Mouse (Mus musculus) C2C12 (cell line): ENCODE results near the gene Cyb5d1.

Experiments used
- CEBPB ChIP-seq: IDR thresholded peaks from one replicate; pipeline ENCODE4 v1.6.1; 2011; ENCODE audit warnings: low read depth, mild to moderate bottlenecking, control low read depth, moderate library complexity
- CTCF ChIP-seq: IDR thresholded peaks from one replicate; pipeline ENCODE4 v1.5.1; 2011; ENCODE audit not compliant: control insufficient read depth, insufficient read depth, insufficient read length
- MAX ChIP-seq: IDR thresholded peaks from one replicate; pipeline ENCODE4 v1.6.1; 2011; ENCODE audit warnings: mild to moderate bottlenecking, control low read depth
- MYOD1 ChIP-seq: IDR thresholded peaks from one replicate; pipeline ENCODE4 v1.6.1; 2011; ENCODE audit warnings: low read depth; ENCODE audit not compliant: control insufficient read depth, insufficient read length
- USF1 ChIP-seq: IDR thresholded peaks from one replicate; pipeline ENCODE4 v1.6.1; 2011; ENCODE audit warnings: low read depth, mild to moderate bottlenecking, control low read depth, moderate library complexity

DNA sequence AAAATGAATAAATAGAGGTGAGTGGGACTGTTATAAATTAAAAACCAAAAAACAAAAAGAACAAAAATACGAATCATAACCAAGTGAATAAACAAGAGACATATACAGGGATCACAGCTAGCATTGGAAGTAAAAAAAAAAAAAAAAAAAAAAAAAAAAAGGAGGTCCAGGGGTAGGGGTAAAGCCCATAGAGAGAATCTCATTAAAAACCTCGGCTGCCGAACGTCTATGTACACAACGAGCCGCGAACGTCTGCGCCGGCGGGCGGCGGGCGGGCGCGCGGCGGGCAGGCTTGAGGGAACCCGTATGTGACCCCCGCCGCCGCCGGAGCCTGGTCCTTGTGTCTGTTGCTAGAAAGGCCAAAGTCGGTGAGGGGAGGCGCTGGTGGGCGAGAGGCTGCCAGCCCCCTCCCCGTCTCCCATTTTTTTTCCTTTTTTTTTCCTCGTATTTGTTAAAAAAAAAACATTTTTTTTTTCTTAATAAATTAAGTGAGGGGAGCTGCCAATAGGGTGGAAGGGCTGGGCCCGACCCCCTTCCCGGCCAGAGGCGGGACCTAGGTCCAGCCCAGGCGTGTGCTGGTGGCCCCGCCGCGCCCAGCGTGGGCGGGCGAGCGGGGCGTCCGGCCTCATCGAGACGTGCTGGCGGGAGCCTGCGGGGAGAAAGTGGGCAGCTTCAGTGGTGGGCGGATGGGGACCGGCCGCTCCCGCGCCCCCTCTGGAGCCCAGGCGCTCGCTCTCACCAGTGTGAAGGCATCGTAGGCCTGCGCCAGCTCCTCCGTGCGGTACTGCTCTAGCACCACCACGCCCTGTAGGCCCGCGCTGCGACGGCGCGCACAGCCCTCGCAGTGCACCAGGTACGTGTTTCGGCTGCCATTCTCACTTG lies 4.0 kb upstream of the Cyb5d1 start:
- TF ChIP-seq CTCF (no peak), MAX (no peak), MYOD1 (no peak), CEBPB (no peak), USF1 (no peak)
